Mouse (Mus musculus) hindbrain, postnatal 0 days (tissue): Measurements from ENCODE around the gene Ptpn14. TPM values are rescaled to one million over a fixed set of nuclear protein-coding genes. Genes with fewer than 3 reads are reported as not detected.

Experiments
- ATAC-seq: fragments of 200-750 bp; cut with Nextera tagmentation; 2 replicates; pipeline ENCODE4 v1.8.0; 2017; ENCODE audit warnings: mild to moderate bottlenecking, moderate TSS enrichment, moderate library complexity
- DNase-seq: peaks from one replicate; pipeline ENCODE4 v3.0.0-alpha.2; 2015; ENCODE audit warnings: low spot score
- H3K27ac ChIP-seq: fragments of 300-500 bp; sonication (generic); 2 replicates; pipeline ENCODE4 v1.5.1; 2014; ENCODE audit warnings: mild to moderate bottlenecking
- H3K27me3 ChIP-seq: fragments of 300-500 bp; sonication (generic); 2 replicates; pipeline ENCODE4 v1.6.1; 2014; ENCODE audit warnings: low read length, mixed read lengths; ENCODE audit not compliant: insufficient read depth
- H3K36me3 ChIP-seq: fragments of 300-500 bp; sonication (generic); 2 replicates; pipeline ENCODE4 v1.6.1; 2014; ENCODE audit warnings: low read length, mixed read lengths; ENCODE audit not compliant: insufficient read depth
- H3K4me1 ChIP-seq: fragments of 300-500 bp; sonication (generic); 2 replicates; pipeline ENCODE4 v1.6.1; 2014; ENCODE audit warnings: antibody characterized with exemption, low read length, mixed read lengths; ENCODE audit not compliant: insufficient read depth
- H3K4me2 ChIP-seq: fragments of 300-500 bp; sonication (generic); 2 replicates; pipeline ENCODE4 v1.6.1; 2014; ENCODE audit warnings: low read depth, mild to moderate bottlenecking, low read length, moderate library complexity, mixed read lengths
- H3K4me3 ChIP-seq: fragments of 300-500 bp; sonication (generic); 2 replicates; pipeline ENCODE4 v1.5.1; 2014; ENCODE audit warnings: low read length
- H3K9ac ChIP-seq: fragments of 300-500 bp; sonication (generic); replicated peaks from 2 replicates; pipeline ENCODE4 v1.6.1; 2014; ENCODE audit warnings: mild to moderate bottlenecking, low read length, moderate library complexity, mixed read lengths
- H3K9me3 ChIP-seq: fragments of 300-500 bp; sonication (generic); 2 replicates; pipeline ENCODE4 v1.6.1; 2016; ENCODE audit warnings: low read length, mixed read lengths
- CTCF ChIP-seq: IDR thresholded peaks from 2 replicates; pipeline ENCODE4 v1.5.1; 2016; ENCODE audit warnings: antibody characterized with exemption, control low read depth, low read depth
- WGBS: fragments of 180-500 bp; shearing (Covaris S2); extraction: QIAGEN DNeasy Blood & Tissue Kit; methylation state at CpG from one replicate; pipeline ENCODE4 v1.1.7; 2014; 5-methylcytosine and 5-hydroxymethylcytosine counted together
- polyA plus RNA-seq: library from polyadenylated mRNA; unstranded; fragments of >200 nt; fragmentation: Nextera tagmentation; extraction: Ambion mirVana; gene quantifications from 2 replicates; pipeline ENCODE4 v1.2.1, GENCODE M21; 2015
- total RNA-seq: library from RNA; depleted of rRNA; stranded (reverse); fragments of >200 nt; gene quantifications from 2 replicates; pipeline ENCODE4 v1.2.3, GENCODE M21; 2014

Gene Ptpn14
- total and polyA plus RNA-seq, 2 experiments from 2014 or later, result 1.4 to 8.2 TPM

DNA sequence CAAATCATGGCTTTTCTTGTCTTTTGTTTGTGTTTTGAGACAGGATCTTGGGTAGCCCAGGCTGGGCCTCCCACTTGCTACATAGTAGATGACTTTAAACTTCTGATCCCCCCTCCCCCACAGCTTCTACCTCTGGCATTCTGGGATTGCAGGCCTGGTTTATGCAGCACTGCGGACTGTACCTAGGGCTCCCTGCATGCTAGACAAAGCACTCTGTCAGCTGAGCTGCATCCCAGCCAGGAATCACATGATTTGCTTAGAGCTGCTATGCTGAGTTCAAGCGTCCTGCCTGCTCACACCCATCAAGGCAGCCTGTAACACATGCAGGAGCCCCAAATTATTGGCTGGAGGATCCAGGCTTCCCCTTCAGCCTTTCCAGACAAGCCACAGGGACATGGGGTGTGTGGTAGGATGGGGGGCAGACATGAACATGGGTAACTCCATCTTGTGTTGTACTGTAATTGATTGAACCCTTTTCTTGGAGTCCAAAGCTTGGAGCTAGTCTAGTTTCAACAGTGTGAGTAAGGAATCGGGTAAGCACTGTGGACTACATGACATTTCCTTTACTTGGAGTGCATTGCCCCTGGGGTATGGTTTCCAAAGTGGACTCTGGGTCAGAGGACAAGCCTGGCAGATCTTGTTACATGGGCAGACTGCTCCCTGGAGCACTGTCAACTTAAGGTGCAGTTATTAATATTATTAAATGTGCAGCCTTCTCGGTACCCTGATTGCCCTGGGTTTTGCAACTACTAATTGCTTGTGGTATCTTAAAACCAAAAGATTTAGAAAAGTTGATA is 17.0 kb downstream of the Ptpn14 start:
- Histone ChIP-seq H3K4me3 (no peak overlapping the region), H3K27ac (no peak overlapping the region), H3K4me1 (no peaks in the 10 kb centered on the region), H3K9ac (no peak overlapping the region), H3K9me3 (no peaks in the 10 kb centered on the region), H3K4me2 (no peak overlapping the region), H3K36me3 (no peaks in the 10 kb centered on the region), H3K27me3 (no peaks in the 10 kb centered on the region)
- 62% methylated on average over 4 of the region's 4 CpGs for WGBS
- TF ChIP-seq CTCF, result no peak
- DNase-seq (no peak), ATAC-seq (no peak)

DNA sequence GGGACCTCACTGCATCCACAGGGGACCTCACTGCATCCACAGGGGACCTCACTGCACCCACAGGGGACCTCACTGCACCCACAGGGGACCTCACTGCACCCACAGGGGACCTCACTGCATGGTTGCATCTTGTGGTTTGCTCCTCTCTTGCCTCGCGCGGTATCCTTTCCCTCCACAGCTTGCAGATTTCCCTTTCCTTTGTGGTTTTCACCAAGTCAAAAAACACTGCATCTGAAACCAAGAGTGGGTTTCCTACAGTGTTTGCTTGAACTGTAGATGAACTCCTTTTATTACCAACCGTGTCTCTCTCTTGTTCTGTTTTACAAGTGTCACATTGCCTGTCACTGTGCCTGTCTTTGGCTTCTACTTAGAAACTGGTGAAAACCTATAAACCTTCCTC is 18.5 kb downstream of the Ptpn14 start:
- no peak overlapping the region for H3K9ac ChIP-seq
- H3K27me3 ChIP-seq, result no peaks in the 10 kb centered on the region
- H3K27ac ChIP-seq, result no peak overlapping the region
- no peaks in the 10 kb centered on the region for H3K4me1 ChIP-seq
- ATAC-seq (no peak), DNase-seq (no peak)
- no peak overlapping the region for H3K4me3 ChIP-seq
- TF ChIP-seq CTCF, result no peak
- H3K4me2 ChIP-seq, result no peak overlapping the region
- 80% methylated on average over 4 of the region's 4 CpGs for WGBS
- H3K36me3 ChIP-seq, result no peaks in the 10 kb centered on the region
- no peaks in the 10 kb centered on the region for H3K9me3 ChIP-seq

DNA sequence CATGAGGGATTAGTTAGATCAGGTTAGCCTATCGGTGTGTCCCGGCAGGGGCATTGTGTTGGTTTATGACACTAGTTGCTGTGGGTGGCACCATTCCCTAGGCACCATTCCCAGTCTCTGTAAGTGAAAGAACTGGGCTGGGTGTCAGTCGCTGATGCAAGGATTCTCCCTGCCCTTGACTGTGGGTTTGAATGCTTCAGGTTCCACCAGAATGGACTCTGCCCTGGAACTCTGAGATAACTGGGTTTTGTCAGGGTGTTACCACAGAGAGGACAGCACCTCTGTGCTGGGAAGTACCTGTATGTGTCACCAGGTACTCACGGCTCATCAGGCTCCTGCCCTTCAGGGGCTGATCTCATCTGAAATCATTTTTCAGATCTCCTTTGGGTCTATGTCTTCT is 21.7 kb downstream of the Ptpn14 start:
- no peak for ATAC-seq
- no peaks in the 10 kb centered on the region for H3K4me1 ChIP-seq
- H3K9me3 ChIP-seq, result no peaks in the 10 kb centered on the region
- no peak overlapping the region for H3K27ac ChIP-seq
- H3K4me3 ChIP-seq, result no peak overlapping the region
- DNase-seq, result no peak
- no peaks in the 10 kb centered on the region for H3K27me3 ChIP-seq
- TF ChIP-seq CTCF, result no peak
- H3K4me2 ChIP-seq, result no peak overlapping the region
- 96% methylated on average over 4 of the region's 4 CpGs for whole genome bisulfite sequencing
- no peaks in the 10 kb centered on the region for H3K36me3 ChIP-seq
- no peak overlapping the region for H3K9ac ChIP-seq

DNA sequence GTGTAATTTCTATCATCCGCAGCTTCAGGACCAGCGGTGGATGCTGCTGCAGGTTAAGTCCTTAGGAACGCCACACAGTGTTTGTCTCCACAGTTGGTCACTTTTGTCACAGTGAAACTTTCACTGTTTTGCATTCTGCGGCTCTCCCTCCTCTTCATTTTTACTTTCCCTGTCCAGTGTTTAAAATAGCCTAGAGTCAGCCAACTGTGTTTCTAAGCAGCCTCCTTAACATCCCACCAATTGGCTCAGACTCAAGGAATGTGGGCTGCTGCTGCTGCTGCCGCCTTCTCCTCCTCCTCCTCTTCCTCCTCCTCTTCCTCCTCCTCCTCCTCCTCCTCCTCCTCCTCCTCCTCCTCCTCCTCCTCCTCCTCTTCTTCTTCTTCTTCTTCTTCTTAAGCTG is 22.2 kb downstream of the Ptpn14 start:
- Histone ChIP-seq H3K4me1 (no peaks in the 10 kb centered on the region), H3K9ac (no peak overlapping the region), H3K4me3 (no peak overlapping the region), H3K36me3 (no peaks in the 10 kb centered on the region), H3K9me3 (no peaks in the 10 kb centered on the region), H3K27ac (no peak overlapping the region), H3K27me3 (no peaks in the 10 kb centered on the region), H3K4me2 (no peak overlapping the region)
- ATAC-seq (no peak), DNase-seq (no peak)
- 60% methylated on average over 5 of the region's 5 CpGs for WGBS
- TF ChIP-seq CTCF, result no peak

DNA sequence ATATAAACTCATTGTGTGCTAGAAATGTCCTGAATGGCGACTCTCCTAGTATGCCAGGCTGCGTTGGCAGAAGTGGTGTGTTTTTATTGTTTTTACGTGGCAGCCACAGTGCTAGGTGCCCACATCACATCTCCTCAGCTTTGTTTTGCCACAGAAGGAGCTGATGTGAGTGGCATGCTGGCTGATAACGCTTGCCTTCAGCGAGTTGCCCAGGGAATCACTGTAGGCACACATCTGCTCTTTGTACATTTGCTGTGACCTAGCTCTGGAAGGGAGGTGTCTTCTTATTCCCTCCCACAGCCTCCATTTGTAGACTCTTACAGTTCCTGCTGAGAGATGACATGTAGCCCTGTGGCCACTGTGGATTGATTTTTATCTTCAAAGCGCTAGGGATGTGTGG is 24.2 kb downstream of the Ptpn14 start:
- no peaks in the 10 kb centered on the region for H3K9me3 ChIP-seq
- H3K27me3 ChIP-seq, result no peaks in the 10 kb centered on the region
- H3K27ac ChIP-seq, result no peak overlapping the region
- no peaks in the 10 kb centered on the region for H3K36me3 ChIP-seq
- no peaks in the 10 kb centered on the region; the same call in 1 of the 2 replicates for H3K4me1 ChIP-seq
- ATAC-seq (no peak), DNase-seq (no peak)
- no peak overlapping the region for H3K4me3 ChIP-seq
- TF ChIP-seq CTCF, result no peak
- 60% methylated on average over 6 of the region's 6 CpGs for WGBS
- no peak overlapping the region for H3K9ac ChIP-seq
- no peak overlapping the region for H3K4me2 ChIP-seq

DNA sequence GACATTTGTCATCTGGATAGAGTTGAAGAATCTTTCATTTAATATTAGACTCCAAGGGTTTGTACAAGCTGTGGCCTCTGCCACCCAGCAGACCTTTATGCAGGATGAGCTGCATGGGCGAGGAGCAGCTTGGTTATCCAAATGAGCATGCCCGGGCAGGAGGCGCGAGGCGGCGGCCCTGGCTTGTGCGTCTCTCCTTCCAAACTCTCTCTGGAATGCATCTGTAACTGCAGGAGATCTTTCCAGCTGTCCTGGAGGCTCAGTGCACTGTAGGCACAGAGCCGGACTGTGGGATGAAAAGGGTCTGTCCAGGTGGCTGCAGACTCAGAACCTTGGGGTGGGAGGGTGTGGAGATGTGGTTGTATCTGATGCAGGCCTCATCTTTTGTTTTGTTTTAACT is 27.0 kb downstream of the Ptpn14 start:
- WGBS, result 50% methylated on average over 8 of the region's 8 CpGs
- no peaks in the 10 kb centered on the region; the same call in 1 of the 2 replicates for H3K4me1 ChIP-seq
- no peak overlapping the region for H3K27ac ChIP-seq
- no peak overlapping the region for H3K4me2 ChIP-seq
- ATAC-seq (no peak), DNase-seq (no peak)
- no peak for TF ChIP-seq CTCF
- H3K9me3 ChIP-seq, result no peaks in the 10 kb centered on the region
- H3K27me3 ChIP-seq, result no peaks in the 10 kb centered on the region
- H3K36me3 ChIP-seq, result no peaks in the 10 kb centered on the region
- H3K9ac ChIP-seq, result no peak overlapping the region
- no peak overlapping the region for H3K4me3 ChIP-seq

DNA sequence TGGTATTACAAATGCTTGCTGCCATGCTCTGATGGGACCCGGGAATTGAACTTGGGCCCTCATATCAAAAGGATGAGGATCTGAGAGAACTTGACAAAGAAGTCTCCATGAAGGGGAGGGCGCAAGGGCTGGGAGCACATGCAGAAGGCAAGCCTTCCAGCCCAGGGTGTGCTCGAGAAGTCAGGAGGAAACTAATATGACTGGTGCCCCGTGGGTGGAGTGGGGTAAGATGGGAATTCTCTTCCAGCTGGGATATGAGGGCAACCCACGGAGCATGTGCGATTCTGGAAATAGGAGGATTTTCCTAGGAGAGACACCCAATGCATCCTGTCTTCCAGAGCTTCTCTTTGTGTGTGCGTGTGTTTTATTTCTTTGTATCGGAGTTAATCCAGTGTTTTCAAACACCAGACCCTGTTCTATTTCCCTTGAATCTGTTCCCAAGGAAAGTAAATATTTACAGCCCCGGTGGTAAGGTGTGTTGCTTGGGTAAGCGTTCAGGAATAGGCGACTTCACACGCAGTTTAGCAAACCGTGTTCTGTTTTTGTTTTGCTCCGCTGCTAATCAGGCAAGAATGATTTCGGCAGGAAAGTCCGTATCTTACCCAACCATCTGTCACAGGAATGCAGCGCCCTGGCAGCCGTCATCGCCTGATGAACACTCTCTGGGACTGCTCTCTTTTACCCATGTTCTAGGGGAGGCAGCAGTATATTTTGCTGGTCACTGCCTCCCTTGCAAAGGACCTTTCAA is 28.4 kb downstream of the Ptpn14 start:
- H3K36me3 ChIP-seq, result no peaks in the 10 kb centered on the region
- H3K9me3 ChIP-seq, result no peaks in the 10 kb centered on the region
- H3K9ac ChIP-seq, result no peak overlapping the region
- TF ChIP-seq CTCF, result no peak
- H3K27ac ChIP-seq, result no peak overlapping the region
- ATAC-seq (no peak), DNase-seq (peak; percentile 56)
- no peaks in the 10 kb centered on the region for H3K27me3 ChIP-seq
- H3K4me2 ChIP-seq, result no peak overlapping the region
- H3K4me3 ChIP-seq, result no peak overlapping the region
- no peaks in the 10 kb centered on the region; the same call in 1 of the 2 replicates for H3K4me1 ChIP-seq
- 31% methylated on average over 19 of the region's 19 CpGs for WGBS
